Mouse (Mus musculus) activated CD4-positive, CD25-positive, alpha-beta regulatory T cell (primary cell): Measurements from ENCODE around the gene Kcnab2. TPM values are rescaled to one million over a fixed set of nuclear protein-coding genes. Genes with fewer than 3 reads are reported as not detected.

Experiments used
- polyA plus RNA-seq, 2 experiments: library from polyadenylated mRNA; unstranded; fragments of 100-300 nt; shearing (Covaris generic); gene quantifications; one replicate each; pipeline ENCODE4 v1.2.1; 2017

Gene Kcnab2
- 100 to 1,000 TPM; 105 to 145 TPM for polyA plus RNA-seq

GRCm38 (mm10) chr4:152477466-152478223, at the start of gene Kcnab2:
TSS of gene Kcnab2 (minus strand) at chr4:152477871.

GRCm38 (mm10) chr4:152476427-152477023, 1.1 kb downstream of the Kcnab2 start, which contains the start of gene Nphp4:
TSS of gene Nphp4 (plus strand) at chr4:152476706.

Other genes starting within 250 kb of the Kcnab2 start
- under 1 TPM; 0.20 to 0.23 TPM for gene Gpr153, start 203.6 kb downstream of the Kcnab2 start, polyA plus RNA-seq
- under 1 TPM in 1 of 2 experiments, not detected in 1; 0.18 TPM for gene Hes3, start 186.2 kb downstream of the Kcnab2 start, polyA plus RNA-seq
- 10 to 100 TPM; 13.3 to 19.7 TPM for gene Icmt, start 180.6 kb downstream of the Kcnab2 start, polyA plus RNA-seq
- under 1 TPM in 1 of 2 experiments, not detected in 1; 0.31 TPM for gene Rnf207, start 158.9 kb downstream of the Kcnab2 start, polyA plus RNA-seq
- gene Rpl22, start 152.1 kb downstream of the Kcnab2 start, polyA plus RNA-seq, result 100 to 1,000 TPM; 425 to 627 TPM
- gene Chd5, start 139.2 kb downstream of the Kcnab2 start, polyA plus RNA-seq, result under 1 TPM; 0.02 to 0.10 TPM
- gene Nphp4, start 1.2 kb downstream of the Kcnab2 start, polyA plus RNA-seq, result under 1 TPM in 1 of 2 experiments, not detected in 1; 0.37 TPM